Mouse (Mus musculus): ENCODE data around the gene Ar. TPM values are rescaled to one million over a fixed set of nuclear protein-coding genes. Genes with fewer than 3 reads are reported as not detected.

The Ar gene
- polyA plus RNA-seq, 2 experiments, result 0.34 to 1.1 TPM

DNA sequence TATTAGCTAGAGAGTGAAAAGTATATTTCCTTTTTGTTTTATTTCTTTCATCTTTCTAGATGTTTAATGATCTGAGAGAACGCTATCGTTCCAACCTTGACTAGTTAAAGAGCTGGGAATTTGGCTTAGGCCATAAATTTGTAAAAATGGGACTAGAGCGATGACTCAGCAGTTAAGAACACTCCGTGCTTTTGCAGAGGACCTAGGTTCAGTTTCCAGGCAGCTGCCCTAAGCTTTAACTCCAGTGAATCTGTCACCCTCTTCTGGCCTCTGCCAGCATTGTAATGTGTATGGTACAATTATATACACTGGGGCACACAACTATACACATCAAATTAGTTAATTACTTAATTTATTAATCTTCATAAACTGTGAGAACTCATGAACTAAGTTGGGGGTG lies 58.6 kb downstream of the Ar start:
- no peak overlapping the region for H3K4me2 ChIP-seq (replicated peaks; ENCODE audit: low read depth, low read length, severe bottlenecking)
- H3K36me3 ChIP-seq (ENCODE audit: control insufficient read depth, insufficient read depth, low read length), result no peaks in the 10 kb centered on the region
- H3K27me3 ChIP-seq (ENCODE audit: control insufficient read depth, insufficient read depth, low read length), result no peaks in the 10 kb centered on the region
- H3K9me3 ChIP-seq (ENCODE audit: control insufficient read depth, low read length), result no peaks in the 10 kb centered on the region
- no peak for TF ChIP-seq POLR2A (IDR thresholded peaks at IDR 0.05; ENCODE audit: borderline replicate concordance, extremely low read depth, insufficient read depth, insufficient read length)
- H3K4me1 ChIP-seq (ENCODE audit: control insufficient read depth, insufficient read depth, low read length), result no peaks in the 10 kb centered on the region
- ATAC-seq (ENCODE audit: low FRiP score, low read depth), result no peak
- H3K4me3 ChIP-seq (replicated peaks; ENCODE audit: low read length), result no peak overlapping the region
- no peak for DNase-seq (ENCODE audit: low spot score)
- no peak overlapping the region for H3K27ac ChIP-seq (replicated peaks; ENCODE audit: low read depth, low read length)
- 68% methylated on average over 4 of the region's 4 CpGs for WGBS
- no peak overlapping the region for H3K9ac ChIP-seq (ENCODE audit: low read depth, low read length, severe bottlenecking)

GRCm38 (mm10) chrX:98216103-98216502 lies 67.5 kb downstream of the Ar start:
- no peak for TF ChIP-seq POLR2A (IDR thresholded peaks at IDR 0.05; ENCODE audit: borderline replicate concordance, extremely low read depth, insufficient read depth, insufficient read length)
- no peaks in the 10 kb centered on the region for H3K36me3 ChIP-seq (ENCODE audit: control insufficient read depth, insufficient read depth, low read length)
- no peak for ATAC-seq (ENCODE audit: low FRiP score, low read depth)
- H3K9ac ChIP-seq (ENCODE audit: low read depth, low read length, severe bottlenecking), result no peak overlapping the region
- no peaks in the 10 kb centered on the region for H3K9me3 ChIP-seq (ENCODE audit: control insufficient read depth, low read length)
- H3K4me3 ChIP-seq (replicated peaks; ENCODE audit: low read length), result no peak overlapping the region
- WGBS, result 68% methylated on average over 1 of the region's 1 CpGs
- no peaks in the 10 kb centered on the region for H3K27me3 ChIP-seq (ENCODE audit: control insufficient read depth, insufficient read depth, low read length)
- no peak overlapping the region for H3K27ac ChIP-seq (replicated peaks; ENCODE audit: low read depth, low read length)
- no peaks in the 10 kb centered on the region for H3K4me1 ChIP-seq (ENCODE audit: control insufficient read depth, insufficient read depth, low read length)
- no peak overlapping the region for H3K4me2 ChIP-seq (replicated peaks; ENCODE audit: low read depth, low read length, severe bottlenecking)
- no peak for DNase-seq (ENCODE audit: low spot score)

DNA sequence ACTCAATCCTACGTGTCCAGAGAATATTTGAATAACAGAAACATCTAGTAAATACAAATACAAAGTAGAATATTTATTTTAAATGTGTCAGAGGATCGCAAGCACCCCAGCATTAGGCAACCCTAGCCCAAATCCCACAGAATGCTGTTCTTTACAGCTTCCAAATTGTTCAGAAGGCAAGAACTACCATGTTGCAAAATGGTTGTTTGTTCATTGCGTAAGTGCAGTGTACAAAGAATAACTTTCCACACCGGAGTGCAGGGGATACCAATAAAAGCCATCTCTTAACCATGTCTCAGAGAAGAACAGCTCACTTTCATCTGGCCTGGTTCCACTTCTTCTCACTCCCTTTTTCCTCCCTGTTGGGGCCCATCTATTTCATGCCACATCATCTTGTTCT lies 90.4 kb downstream of the Ar start:
- H3K4me2 ChIP-seq (replicated peaks; ENCODE audit: low read depth, low read length, severe bottlenecking), result no peak overlapping the region
- no peak overlapping the region for H3K9ac ChIP-seq (ENCODE audit: low read depth, low read length, severe bottlenecking)
- H3K36me3 ChIP-seq (ENCODE audit: control insufficient read depth, insufficient read depth, low read length), result no peaks in the 10 kb centered on the region
- ATAC-seq (ENCODE audit: low FRiP score, low read depth) (no peak), DNase-seq (ENCODE audit: low spot score) (no peak)
- no peaks in the 10 kb centered on the region for H3K9me3 ChIP-seq (ENCODE audit: control insufficient read depth, low read length)
- no peak overlapping the region for H3K4me3 ChIP-seq (replicated peaks; ENCODE audit: low read length)
- no peaks in the 10 kb centered on the region for H3K27me3 ChIP-seq (ENCODE audit: control insufficient read depth, insufficient read depth, low read length)
- no peak overlapping the region for H3K27ac ChIP-seq (replicated peaks; ENCODE audit: low read depth, low read length)
- H3K4me1 ChIP-seq (ENCODE audit: control insufficient read depth, insufficient read depth, low read length), result no peaks in the 10 kb centered on the region
- 82% methylated on average over 4 of the region's 4 CpGs for WGBS
- no peak for TF ChIP-seq POLR2A (IDR thresholded peaks at IDR 0.05; ENCODE audit: borderline replicate concordance, extremely low read depth, insufficient read depth, insufficient read length)

GRCm38 (mm10) chrX:98245108-98245507 lies 96.5 kb downstream of the Ar start:
- Histone ChIP-seq H3K4me1 (ENCODE audit: control insufficient read depth, insufficient read depth, low read length) (no peaks in the 10 kb centered on the region), H3K9ac (ENCODE audit: low read depth, low read length, severe bottlenecking) (no peak overlapping the region), H3K27me3 (ENCODE audit: control insufficient read depth, insufficient read depth, low read length) (no peaks in the 10 kb centered on the region), H3K4me3 (replicated peaks; ENCODE audit: low read length) (no peak overlapping the region), H3K4me2 (replicated peaks; ENCODE audit: low read depth, low read length, severe bottlenecking) (no peak overlapping the region), H3K27ac (replicated peaks; ENCODE audit: low read depth, low read length) (no peak overlapping the region), H3K36me3 (ENCODE audit: control insufficient read depth, insufficient read depth, low read length) (no peaks in the 10 kb centered on the region), H3K9me3 (ENCODE audit: control insufficient read depth, low read length) (no peaks in the 10 kb centered on the region)
- no peak for ATAC-seq (ENCODE audit: low FRiP score, low read depth)
- DNase-seq (ENCODE audit: low spot score), result no peak
- TF ChIP-seq POLR2A (IDR thresholded peaks at IDR 0.05; ENCODE audit: borderline replicate concordance, extremely low read depth, insufficient read depth, insufficient read length), result no peak
- 85% methylated on average over 2 of the region's 2 CpGs for WGBS

GRCm38 (mm10) chrX:98248363-98248762 lies 99.8 kb downstream of the Ar start:
- TF ChIP-seq POLR2A (IDR thresholded peaks at IDR 0.05; ENCODE audit: borderline replicate concordance, extremely low read depth, insufficient read depth, insufficient read length), result no peak
- H3K36me3 ChIP-seq (ENCODE audit: control insufficient read depth, insufficient read depth, low read length), result no peaks in the 10 kb centered on the region
- no peak overlapping the region for H3K9ac ChIP-seq (ENCODE audit: low read depth, low read length, severe bottlenecking)
- ATAC-seq (ENCODE audit: low FRiP score, low read depth), result no peak
- H3K9me3 ChIP-seq (ENCODE audit: control insufficient read depth, low read length), result no peaks in the 10 kb centered on the region
- no peak overlapping the region for H3K4me3 ChIP-seq (replicated peaks; ENCODE audit: low read length)
- no peaks in the 10 kb centered on the region for H3K4me1 ChIP-seq (ENCODE audit: control insufficient read depth, insufficient read depth, low read length)
- 81% methylated on average over 4 of the region's 4 CpGs for whole genome bisulfite sequencing
- DNase-seq (ENCODE audit: low spot score), result no peak
- no peak overlapping the region for H3K4me2 ChIP-seq (replicated peaks; ENCODE audit: low read depth, low read length, severe bottlenecking)
- no peak overlapping the region for H3K27ac ChIP-seq (replicated peaks; ENCODE audit: low read depth, low read length)
- no peaks in the 10 kb centered on the region for H3K27me3 ChIP-seq (ENCODE audit: control insufficient read depth, insufficient read depth, low read length)

- Histone ChIP-seq H3K4me2 (replicated peaks; ENCODE audit: low read depth, low read length, severe bottlenecking) (no peak overlapping the region), H3K27ac (replicated peaks; ENCODE audit: low read depth, low read length) (no peak overlapping the region), H3K27me3 (ENCODE audit: control insufficient read depth, insufficient read depth, low read length) (no peaks in the 10 kb centered on the region), H3K9me3 (ENCODE audit: control insufficient read depth, low read length) (no peaks in the 10 kb centered on the region), H3K36me3 (ENCODE audit: control insufficient read depth, insufficient read depth, low read length) (no peaks in the 10 kb centered on the region), H3K4me3 (replicated peaks; ENCODE audit: low read length) (no peak overlapping the region), H3K4me1 (ENCODE audit: control insufficient read depth, insufficient read depth, low read length) (no peaks in the 10 kb centered on the region), H3K9ac (ENCODE audit: low read depth, low read length, severe bottlenecking) (no peak overlapping the region)
- no peak for ATAC-seq (ENCODE audit: low FRiP score, low read depth)
- no peak for DNase-seq (ENCODE audit: low spot score)
- no peak for TF ChIP-seq POLR2A (IDR thresholded peaks at IDR 0.05; ENCODE audit: borderline replicate concordance, extremely low read depth, insufficient read depth, insufficient read length)
- WGBS, result 94% methylated on average over 2 of the region's 2 CpGs
Observed at GRCm38 (mm10) chrX:98259620-98260019, 111.1 kb downstream of the Ar start.

Measured in limb, embryonic 14.5 days (tissue).